Mouse (Mus musculus) G1E (cell line): ENCODE data around the gene Synj1. TPM values are rescaled to one million over a fixed set of nuclear protein-coding genes. Genes with fewer than 3 reads are reported as not detected.
A peak's percentile ranks its signal among the peaks of the same experiment; 100 is the strongest.

Source experiments
- ATAC-seq: 2 replicates; pipeline ENCODE4 v1.8.0; 2016; ENCODE audit warnings: mild to moderate bottlenecking; ENCODE audit not compliant: insufficient number of reproducible peaks, poor library complexity, low FRiP score, severe bottlenecking; ENCODE audit errors: extremely low read depth
- DNase-seq: peaks from one replicate; pipeline ENCODE4 v3.0.0; 2012; ENCODE audit warnings: low spot score
- H3K27me3 ChIP-seq: 2 replicates; pipeline ENCODE4 v1.6.1; 2012; ENCODE audit warnings: mild to moderate bottlenecking, low read length, inconsistent platforms; ENCODE audit not compliant: insufficient read depth
- H3K36me3 ChIP-seq: replicated peaks from 2 replicates; pipeline ENCODE3; 2012; ENCODE audit warnings: mild to moderate bottlenecking, inconsistent platforms
- H3K4me1 ChIP-seq: 2 replicates; pipeline ENCODE4 v1.6.1; 2012; ENCODE audit warnings: low read depth, low read length, inconsistent platforms, mixed read lengths; ENCODE audit not compliant: insufficient read depth
- H3K4me3 ChIP-seq: 2 replicates; pipeline ENCODE4 v1.5.1; 2012; ENCODE audit warnings: low read depth, mild to moderate bottlenecking, inconsistent platforms, low read length, moderate library complexity, mixed read lengths
- H3K9me3 ChIP-seq: replicated peaks from 2 replicates; pipeline ENCODE4 v1.6.1; 2012; ENCODE audit warnings: inconsistent platforms
- CTCF ChIP-seq: IDR thresholded peaks from 2 replicates; pipeline ENCODE4 v1.5.1; 2012; ENCODE audit warnings: low read depth, low read length, inconsistent platforms, mixed read lengths
- GATA1 ChIP-seq: IDR thresholded peaks from 2 replicates; pipeline ENCODE4 v1.6.1; 2012; ENCODE audit warnings: borderline replicate concordance, low read length, inconsistent platforms, mixed read lengths
- GATA2 ChIP-seq: IDR thresholded peaks from 2 replicates; pipeline ENCODE4 v1.6.1; 2012; ENCODE audit warnings: low read depth, low read length, inconsistent platforms, borderline replicate concordance
- POLR2AphosphoS5 ChIP-seq: IDR thresholded peaks from 2 replicates; pipeline ENCODE4 v1.6.1; 2012; ENCODE audit warnings: low read depth, low read length, inconsistent platforms; ENCODE audit not compliant: insufficient replicate concordance
- TAL1 ChIP-seq: conservative IDR thresholded peaks from 2 replicates; pipeline ENCODE4 v1.6.1; 2012; ENCODE audit warnings: low read depth, low read length, inconsistent platforms, mixed read lengths
- polyA plus RNA-seq: library from polyadenylated mRNA; stranded (reverse); fragments of >175 nt; gene quantifications from 2 replicates; pipeline ENCODE4 v1.2.3, GENCODE M21; 2012
- total RNA-seq, 2 experiments: library from RNA; stranded (forward) in 1 of 2; stranded (reverse) in 1 of 2; fragments of 200-1000 nt in 1 of 2; fragments of >200 nt in 1 of 2; fragmentation: Nextera tagmentation in 1 of 2; gene quantifications; 2 replicates each; pipeline ENCODE4 v1.2.3; 2014 to 2017

Gene Synj1
- total and polyA plus RNA-seq, 3 experiments, result 37.7 to 118 (median 64.8) TPM

DNA sequence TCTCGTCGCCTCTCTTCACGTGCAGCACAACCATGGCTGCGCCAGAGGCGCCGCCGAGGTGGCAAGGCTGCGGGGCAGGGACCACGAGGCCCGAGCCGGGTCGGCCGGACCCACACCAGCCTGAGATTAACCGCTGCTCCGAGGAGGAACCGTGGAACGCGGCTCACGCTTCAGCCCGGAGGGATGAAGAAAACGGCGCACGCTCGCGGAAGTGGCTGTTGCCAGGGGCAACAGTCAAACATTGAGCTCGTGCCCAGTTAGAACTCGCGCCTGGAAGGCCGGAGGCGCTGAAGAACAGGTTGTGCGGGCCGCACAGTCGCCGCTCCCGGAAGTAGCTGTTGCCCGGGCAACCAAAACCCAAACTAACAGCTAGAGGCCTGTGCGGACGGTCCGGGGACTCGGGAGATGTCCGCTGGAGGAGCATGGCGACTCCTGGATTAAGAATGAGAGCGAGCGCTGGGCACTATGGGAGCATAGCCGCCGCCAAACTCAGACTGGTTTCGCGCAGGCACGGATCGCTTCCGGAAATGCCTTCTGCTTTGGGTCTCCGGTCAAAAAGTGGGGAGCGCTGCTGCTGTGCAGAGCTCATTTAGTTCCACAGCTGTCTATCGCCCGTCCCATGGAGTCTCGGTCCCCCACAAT is 76.3 kb downstream of the Synj1 start, which contains the start of gene Cfap298:
TSS of gene Cfap298 (minus strand) at position 428 of the 642 bp plus-strand sequence.
- TF ChIP-seq GATA2 (no peak), CTCF (no peak), POLR2AphosphoS5 (no peak), GATA1 (no peak), TAL1 (no peak)
- Histone ChIP-seq H3K4me1 (peaks cover 15% of the 10 kb centered on the region), H3K9me3 (no peaks in the 10 kb centered on the region), H3K36me3 (peaks cover 59% of the 10 kb centered on the region), H3K4me3 (peak within 1 kb of the TSS; percentile 88), H3K27me3 (no peaks in the 10 kb centered on the region)
- peak; percentile 72 for DNase-seq
- ATAC-seq, result peak; percentile 93

DNA sequence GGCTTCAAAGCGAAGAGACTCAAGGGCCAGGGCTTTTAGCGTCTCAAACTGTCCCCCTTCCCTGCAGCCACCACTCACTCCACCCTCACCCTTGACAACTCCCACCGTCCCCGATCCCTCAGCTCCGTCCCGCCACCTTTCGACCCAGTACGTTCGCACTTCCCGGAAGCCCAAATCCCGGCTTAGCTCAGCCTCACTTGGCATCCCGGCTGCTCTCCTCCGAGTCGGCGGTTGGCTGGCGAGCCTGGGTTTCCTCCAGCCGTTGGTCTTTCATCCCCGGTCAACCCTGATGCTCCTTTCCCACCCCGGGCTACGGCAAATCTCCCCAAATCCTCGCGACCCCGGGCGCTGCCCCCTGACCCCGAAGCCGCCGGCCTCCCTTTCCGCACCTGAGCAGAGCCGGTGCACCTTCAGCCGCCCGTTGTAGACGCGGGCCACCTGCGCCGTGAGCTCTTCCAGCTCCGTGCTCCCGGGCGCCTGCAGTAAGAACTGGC is 76.9 kb downstream of the Synj1 start:
- H3K9me3 ChIP-seq, result no peaks in the 10 kb centered on the region
- peak overlapping the region; percentile 88 for H3K4me3 ChIP-seq
- 0 out of 2 replicates have a peak, but pooled peaks have one; percentile 3 for ATAC-seq
- peaks cover 15% of the 10 kb centered on the region for H3K4me1 ChIP-seq
- peaks cover 62% of the 10 kb centered on the region for H3K36me3 ChIP-seq
- TF ChIP-seq GATA1, result no peak
- TF ChIP-seq CTCF, result no peak
- TF ChIP-seq POLR2AphosphoS5, result no peak
- no peak for TF ChIP-seq TAL1
- no peak for TF ChIP-seq GATA2
- no peaks in the 10 kb centered on the region for H3K27me3 ChIP-seq
- peak; percentile 68 for DNase-seq

DNA sequence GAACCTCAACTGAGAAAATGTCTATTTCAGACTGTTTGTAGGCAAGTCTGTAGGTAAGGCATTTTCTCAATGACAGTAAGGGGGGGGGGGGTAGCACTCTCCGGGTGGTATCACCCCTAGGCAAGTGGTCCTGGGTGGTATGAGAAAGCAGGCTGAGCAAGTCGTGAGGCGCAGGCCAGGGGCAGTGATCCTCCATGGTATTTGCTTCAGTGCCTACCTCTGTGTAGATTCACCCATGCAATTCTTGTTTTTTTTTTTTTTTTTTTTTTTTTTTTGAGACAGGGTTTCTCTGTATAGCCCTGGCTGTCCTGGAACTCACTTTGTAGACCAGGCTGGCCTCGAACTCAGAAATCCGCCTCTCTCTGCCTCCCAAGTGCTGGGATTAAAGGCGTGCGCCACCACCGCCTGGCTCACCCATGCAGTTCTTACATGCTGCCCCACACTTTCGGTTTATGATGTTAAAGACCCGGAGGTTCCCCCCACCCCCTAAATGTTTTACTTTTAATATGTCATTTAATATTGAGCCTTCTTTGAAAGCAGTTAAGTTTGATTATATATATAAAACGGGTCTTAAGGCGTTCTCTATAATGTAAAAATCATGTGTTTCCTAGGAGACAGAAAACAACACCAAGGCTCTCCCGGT is 77.5 kb downstream of the Synj1 start:
- H3K36me3 ChIP-seq, result peaks cover 66% of the 10 kb centered on the region
- TF ChIP-seq CTCF (no peak), GATA1 (no peak), GATA2 (no peak), TAL1 (no peak), POLR2AphosphoS5 (no peak)
- H3K4me1 ChIP-seq, result peaks cover 15% of the 10 kb centered on the region
- H3K27me3 ChIP-seq, result no peaks in the 10 kb centered on the region
- peak overlapping the region; percentile 88 for H3K4me3 ChIP-seq
- ATAC-seq, result no peak
- DNase-seq, result peak; percentile 39
- H3K9me3 ChIP-seq, result no peaks in the 10 kb centered on the region

DNA sequence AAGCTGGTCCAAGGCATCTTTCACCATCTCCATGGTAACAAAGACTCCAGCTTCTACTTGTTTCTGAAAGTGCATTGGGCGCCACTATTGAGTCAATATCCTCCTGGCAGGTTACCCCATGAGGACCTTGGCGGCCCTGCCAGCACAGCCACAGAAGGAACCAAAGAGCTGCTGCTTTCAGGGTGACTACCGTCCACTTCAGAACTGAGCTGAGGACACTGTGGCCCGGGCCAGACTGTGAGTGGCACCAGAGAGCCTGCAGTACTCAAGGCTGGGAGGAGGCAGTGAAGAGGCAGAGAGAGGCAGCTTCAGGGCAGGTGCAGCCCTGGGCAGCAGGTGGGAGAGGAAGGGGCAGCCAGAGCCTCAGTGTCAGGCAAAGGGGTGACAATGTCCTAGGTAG is 83.7 kb downstream of the Synj1 start:
- no peaks in the 10 kb centered on the region for H3K9me3 ChIP-seq
- no peaks in the 10 kb centered on the region; the same call in 1 of the 2 replicates for H3K27me3 ChIP-seq
- TF ChIP-seq CTCF, result no peak
- no peak for TF ChIP-seq TAL1
- TF ChIP-seq POLR2AphosphoS5, result no peak
- no peak for TF ChIP-seq GATA1
- no peak for TF ChIP-seq GATA2
- peaks cover 98% of the 10 kb centered on the region for H3K36me3 ChIP-seq
- H3K4me3 ChIP-seq, result no peak overlapping the region
- no peak for DNase-seq
- peaks cover 6% of the 10 kb centered on the region; the same call in 1 of the 2 replicates for H3K4me1 ChIP-seq
- no peak for ATAC-seq

DNA sequence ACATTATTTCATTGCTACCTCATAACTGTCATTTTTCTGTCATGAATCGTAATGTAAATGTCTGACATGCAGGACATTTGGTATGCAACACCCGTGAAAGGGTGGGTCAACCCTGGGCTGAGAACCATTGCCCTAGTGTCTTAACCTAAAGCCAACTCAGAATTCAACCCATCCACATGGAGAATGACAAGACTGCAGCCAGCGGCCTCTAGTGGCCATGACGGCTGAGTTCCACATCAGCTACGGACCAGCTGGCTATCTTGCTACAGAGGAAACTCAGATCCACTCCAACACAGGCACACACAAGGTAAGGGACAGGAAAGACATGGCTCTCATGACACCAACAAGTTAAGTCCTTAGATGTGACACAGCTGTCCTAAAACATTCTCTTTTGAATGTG is 85.6 kb downstream of the Synj1 start:
- DNase-seq (peak; percentile 18), ATAC-seq (0 out of 2 replicates have a peak, but pooled peaks have one; percentile 30)
- Histone ChIP-seq H3K9me3 (no peaks in the 10 kb centered on the region), H3K4me3 (no peak overlapping the region), H3K4me1 (peaks cover 6% of the 10 kb centered on the region; the same call in 1 of the 2 replicates), H3K27me3 (no peaks in the 10 kb centered on the region; the same call in 1 of the 2 replicates), H3K36me3 (peaks cover 81% of the 10 kb centered on the region)
- TF ChIP-seq CTCF (no peak), POLR2AphosphoS5 (no peak), TAL1 (no peak), GATA1 (no peak)

DNA sequence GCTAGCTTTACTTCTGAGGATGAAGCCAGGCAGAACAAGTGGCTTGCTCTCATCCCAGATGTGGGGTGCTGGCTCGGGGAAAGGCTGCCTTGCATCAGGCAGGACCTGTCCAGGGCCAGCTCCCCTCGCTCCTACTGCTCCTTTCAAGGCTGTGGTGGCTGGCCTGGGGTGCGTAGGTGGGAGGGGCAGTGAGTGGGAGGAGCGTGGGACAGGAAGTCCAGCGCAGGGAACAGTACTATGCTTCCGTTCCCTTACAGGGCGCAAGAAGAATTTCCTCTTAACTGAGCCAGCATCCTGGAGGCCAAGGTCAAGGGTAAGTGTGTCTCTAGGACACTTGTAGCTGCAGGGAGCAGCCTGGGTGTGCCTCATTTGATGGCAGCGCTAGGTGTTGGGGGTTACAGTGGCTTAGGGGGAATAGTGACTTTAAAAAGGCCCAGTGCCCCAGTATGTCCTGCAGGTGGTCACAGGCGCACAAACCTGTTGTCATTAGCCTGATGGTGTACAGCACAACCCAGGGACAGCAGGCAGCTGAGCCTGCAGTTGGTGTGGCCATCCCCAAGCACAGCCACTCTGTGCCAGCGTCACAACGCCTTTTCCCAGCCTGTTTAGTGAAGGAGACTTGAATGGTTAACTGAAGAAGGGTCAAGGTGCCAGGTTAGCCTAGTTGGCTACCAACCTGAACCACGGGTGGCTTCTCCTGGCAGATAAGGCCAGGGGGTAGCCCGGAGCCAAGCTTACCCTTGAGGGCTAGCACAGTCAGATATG is 86.3 kb downstream of the Synj1 start:
- Histone ChIP-seq H3K4me3 (no peak overlapping the region), H3K9me3 (no peaks in the 10 kb centered on the region), H3K36me3 (peaks cover 74% of the 10 kb centered on the region), H3K4me1 (peaks cover 6% of the 10 kb centered on the region; the same call in 1 of the 2 replicates), H3K27me3 (peaks cover under 1% of the 10 kb centered on the region; the same call in 1 of the 2 replicates)
- TF ChIP-seq GATA2, result no peak
- TF ChIP-seq CTCF, result no peak
- no peak for TF ChIP-seq POLR2AphosphoS5
- no peak for TF ChIP-seq TAL1
- no peak for TF ChIP-seq GATA1
- ATAC-seq (no peak), DNase-seq (no peak)
